Mouse (Mus musculus): ENCODE data around the gene Uimc1. TPM values are rescaled to one million over a fixed set of nuclear protein-coding genes. Genes with fewer than 3 reads are reported as not detected.

Uimc1 gene
- total RNA-seq, 2 experiments from 2014 or later, result 10.6 to 11.4 TPM

GRCm38 (mm10) chr13:55063276-55063675 lies 36.8 kb downstream of the Uimc1 start:
- intact Hi-C loops (cut with DNase I), result no loop called here
- no peak for DNase-seq

DNA sequence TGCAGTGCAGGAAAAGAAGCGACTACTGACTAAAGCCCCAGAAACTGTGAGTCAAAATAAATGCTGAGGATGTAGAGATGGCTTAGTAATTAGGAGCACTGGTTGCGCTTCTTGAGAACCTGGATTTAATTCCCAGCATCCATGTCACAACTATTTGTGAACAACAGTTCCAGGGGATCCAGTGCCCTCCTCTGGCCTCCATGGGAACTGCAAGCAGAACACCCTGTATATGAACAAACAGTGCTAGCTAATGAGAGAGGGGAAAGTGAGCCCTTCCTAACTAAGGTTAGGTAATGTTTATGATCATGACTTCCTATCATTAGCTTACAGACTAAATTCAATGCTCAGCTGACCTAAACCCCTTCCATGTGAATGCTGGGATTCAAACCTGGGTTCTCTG lies 42.1 kb downstream of the Uimc1 start:
- DNase-seq, result no peak

GRCm38 (mm10) chr13:55047706-55048105 lies 52.4 kb downstream of the Uimc1 start:
- intact Hi-C loops (cut with DNase I), result no loop called here
- no peak for DNase-seq

More for the DNA sequence above, 42.1 kb downstream of the Uimc1 start:
- intact Hi-C loops (cut with DNase I), result no loop called here

DNA sequence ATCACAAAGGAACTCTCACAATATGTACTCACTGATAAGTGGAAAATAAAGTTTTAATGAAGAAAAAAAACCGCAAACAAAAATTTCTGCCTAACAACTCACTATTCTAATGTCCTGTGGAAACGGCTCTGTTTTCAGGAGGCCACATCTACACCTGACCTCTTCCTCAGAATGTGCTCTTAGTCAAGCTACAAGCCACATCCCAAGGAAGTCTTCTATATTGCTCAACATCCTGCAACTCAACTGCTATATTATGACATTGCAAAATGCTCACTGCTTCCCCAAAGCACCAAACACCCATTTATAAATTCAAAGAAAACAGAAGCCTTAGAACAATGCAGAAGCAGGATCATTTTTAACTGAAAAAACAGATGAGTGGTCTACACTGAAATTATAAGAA lies 60.1 kb downstream of the Uimc1 start:
- no peak for DNase-seq
- intact Hi-C loops (cut with DNase I), result no loop called here

GRCm38 (mm10) chr13:55024215-55024614 lies 75.9 kb downstream of the Uimc1 start:
- intact Hi-C loops (cut with DNase I), result no loop called here
- no peak for DNase-seq

DNA sequence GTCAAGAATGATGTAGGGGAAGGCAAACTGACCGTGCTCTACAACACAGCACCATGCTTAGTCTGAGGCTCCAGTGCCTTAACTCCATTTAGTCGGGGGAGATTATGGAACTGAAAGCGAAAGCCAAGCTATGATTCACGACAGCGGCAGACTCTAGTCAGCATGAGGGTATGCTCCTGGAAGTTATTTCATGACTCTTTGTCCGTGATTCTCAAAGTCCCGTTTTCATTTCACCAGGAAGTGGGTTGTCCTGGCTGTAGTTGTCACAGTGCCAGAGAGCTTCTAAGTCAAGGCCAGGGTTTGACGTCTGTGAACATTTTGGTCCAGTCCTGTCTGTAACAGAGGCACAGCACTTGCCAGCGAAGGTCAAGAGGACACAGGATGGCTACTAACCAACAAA lies 77.4 kb downstream of the Uimc1 start:
- intact Hi-C loops (cut with DNase I), result no loop called here
- no peak for DNase-seq

- no peak for DNase-seq
Observed at GRCm38 (mm10) chr13:55022256-55022655, 77.8 kb downstream of the Uimc1 start.

DNA sequence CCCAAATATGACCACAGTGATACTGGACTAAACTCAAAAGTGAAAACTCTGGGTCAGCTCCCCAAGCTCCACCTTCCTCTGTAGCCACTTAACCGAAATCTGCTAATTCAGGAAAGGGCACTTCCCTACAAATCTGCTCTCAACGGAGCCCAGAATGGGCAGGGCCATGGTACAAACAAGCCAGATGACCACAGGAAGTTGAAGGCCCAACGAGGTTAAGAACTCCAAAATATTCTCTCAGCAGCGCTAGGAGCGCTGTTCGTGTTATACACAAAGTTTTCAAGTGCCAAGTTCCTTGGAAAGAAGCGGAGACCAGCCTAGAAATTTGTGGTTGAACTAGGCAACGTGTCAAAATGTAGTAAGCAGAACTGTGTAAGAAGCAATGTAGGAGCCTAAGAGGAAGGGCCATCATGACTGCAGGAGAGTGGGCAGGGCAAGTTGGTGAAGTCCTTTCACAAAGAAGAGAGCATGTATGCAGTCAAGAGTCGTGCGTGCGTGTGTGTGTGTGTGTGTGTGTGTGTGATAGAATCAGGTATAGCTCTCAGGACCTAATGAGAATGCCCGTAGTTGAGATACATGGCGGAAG lies 78.8 kb downstream of the Uimc1 start, which contains the start of gene Hk3:
TSS of gene Hk3 (minus strand) at position 192 of the 586 bp plus-strand sequence.
- DNase-seq, result no peak
- intact Hi-C loops (cut with DNase I), result no loop called here

More at GRCm38 (mm10) chr13:55022256-55022655, 77.8 kb downstream of the Uimc1 start:
- intact Hi-C loops (cut with DNase I), result no loop called here

GRCm38 (mm10) chr13:55020051-55020450 lies 80.0 kb downstream of the Uimc1 start:
- intact Hi-C loops (cut with DNase I), result no loop called here
- no peak for DNase-seq

- intact Hi-C loops (cut with DNase I), result no loop called here
- no peak for DNase-seq
Observed at GRCm38 (mm10) chr13:55019181-55019580, 80.9 kb downstream of the Uimc1 start.

DNA sequence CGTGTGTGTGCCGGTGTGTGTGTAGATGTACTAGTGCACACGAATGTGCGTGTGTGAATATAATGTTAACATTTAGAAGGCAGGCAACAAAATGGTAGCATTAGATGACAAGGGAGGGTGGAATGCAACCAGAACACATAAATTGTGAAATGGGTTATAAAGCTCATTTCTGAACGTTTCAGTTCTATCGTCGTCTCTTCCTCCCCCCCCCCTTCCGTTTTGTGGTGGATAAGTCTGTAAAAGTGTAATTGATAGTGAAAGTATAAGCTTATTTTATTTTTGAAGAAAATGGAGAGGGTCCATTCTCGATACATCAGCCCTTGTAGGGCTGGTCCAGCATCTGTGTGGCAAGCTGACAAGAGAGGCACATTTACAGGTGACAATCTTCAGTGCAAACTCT lies 81.4 kb downstream of the Uimc1 start:
- DNase-seq, result no peak
- intact Hi-C loops (cut with DNase I), result no loop called here

GRCm38 (mm10) chr13:55017898-55018599 lies 82.1 kb downstream of the Uimc1 start:
- intact Hi-C loops (cut with DNase I), result no loop called here
- DNase-seq, result no peak

- intact Hi-C loops (cut with DNase I), result no loop called here
Observed at GRCm38 (mm10) chr13:55017154-55017897, 82.8 kb downstream of the Uimc1 start.

DNA sequence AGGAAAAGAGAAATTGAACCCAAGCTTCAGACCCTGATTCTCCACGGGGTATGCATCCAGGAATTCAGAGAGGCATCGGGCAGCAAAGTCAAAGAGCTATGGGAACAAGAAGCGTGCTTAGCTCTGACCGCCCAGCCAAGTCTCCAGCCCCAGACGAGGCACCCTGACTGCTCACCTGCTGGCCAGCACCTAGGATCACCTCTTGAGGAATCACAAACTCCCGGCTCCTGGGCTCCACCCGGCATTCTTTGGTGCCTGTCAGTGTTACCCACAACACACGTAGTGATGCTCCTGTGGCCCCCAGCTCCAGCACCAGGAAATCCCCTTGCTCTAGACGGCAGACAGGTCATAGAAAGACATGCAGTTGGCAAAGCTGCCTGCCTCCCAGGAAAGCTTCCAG lies 85.6 kb downstream of the Uimc1 start:
- peak in 1 of 2 experiments; percentile 9 for DNase-seq
- intact Hi-C loops (cut with DNase I), result no loop called here

More at GRCm38 (mm10) chr13:55017154-55017897, 82.8 kb downstream of the Uimc1 start:
- peak in 1 of 2 experiments; percentile 2 for DNase-seq

DNA sequence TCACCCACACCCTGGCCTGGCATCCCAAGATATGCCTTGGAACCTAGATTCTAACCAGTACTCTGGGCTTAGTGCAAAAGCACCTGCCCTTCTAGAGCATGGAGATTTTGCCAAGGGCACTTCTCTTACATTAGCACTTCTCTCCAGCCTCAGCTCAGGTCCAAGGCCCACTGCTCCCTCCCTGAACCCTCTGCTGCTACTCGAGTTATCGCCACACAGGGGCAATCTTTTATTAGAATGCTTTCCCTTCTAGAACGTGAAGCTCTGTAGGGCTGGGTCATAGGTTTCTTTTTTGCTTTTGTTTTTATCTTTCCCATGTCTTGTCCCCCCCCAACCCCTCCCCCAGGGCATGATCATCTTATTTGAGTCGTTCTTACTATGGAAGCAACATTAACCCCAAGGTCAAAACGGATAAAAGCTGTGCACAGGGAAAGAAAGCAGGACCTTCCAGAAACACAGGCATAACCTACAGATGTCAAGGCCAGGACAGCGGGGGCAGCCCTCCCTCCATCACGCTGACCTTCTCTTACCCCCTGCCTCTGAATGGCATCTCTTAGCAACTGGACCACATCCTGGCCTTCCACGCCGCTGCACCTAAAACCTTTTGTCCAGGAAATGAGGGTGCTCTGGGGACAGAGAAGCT lies 86.3 kb downstream of the Uimc1 start:
- intact Hi-C loops (cut with DNase I), result no loop called here
- DNase-seq, result peak in 1 of 2 experiments; percentile 7

GRCm38 (mm10) chr13:55011981-55012478 lies 88.1 kb downstream of the Uimc1 start:
- no peak for DNase-seq
- intact Hi-C loops (cut with DNase I), result no loop called here

GRCm38 (mm10) chr13:55011103-55011502 lies 89.0 kb downstream of the Uimc1 start:
- DNase-seq, result no peak
- intact Hi-C loops (cut with DNase I), result no loop called here

- DNase-seq, result no peak
- intact Hi-C loops (cut with DNase I), result no loop called here
Observed at GRCm38 (mm10) chr13:55008589-55008988, 91.5 kb downstream of the Uimc1 start.

- DNase-seq, result no peak
- intact Hi-C loops (cut with DNase I), result no loop called here
Observed at GRCm38 (mm10) chr13:55006415-55006742, 93.7 kb downstream of the Uimc1 start.

- intact Hi-C loops (cut with DNase I), result no loop called here
- no peak for DNase-seq
Observed at GRCm38 (mm10) chr13:55005691-55006414, 94.2 kb downstream of the Uimc1 start.

Data from gastrocnemius, postnatal 36 days (tissue).